Mouse (Mus musculus): ENCODE measurements around the gene Taok2.

GRCm38 (mm10) chr7:126922624-126923060 lies 38.1 kb upstream of the Taok2 start, which contains the start of gene Tmem219:
- TF ChIP-seq CTCF (IDR thresholded peaks at IDR 0.05; ENCODE audit: low read depth) = peak; percentile 52
- TF ChIP-seq EP300 (optimal IDR thresholded peaks at IDR 0.05) = no peak
